ENCODE assay signal across 14 mouse cellular contexts in genomic region chr10:64718036-64718435, GRCm38 (mm10).
DNase-seq lines count a peak whose midpoint lies in the region; ATAC-seq lines count a peak whose summit lies in the region.
"Had no signal": no experiment of that assay in that cellular context is flagged by ENCODE, and none has a peak within 500 bp of the region (broad histone marks: within the 10 kb centered on the region; RNA-seq: fewer than 3 reads in every experiment).

No protein-coding gene starts in this region.

- no peaks in the 10 kb centered on the region for H3K27me3 ChIP-seq in forebrain, embryonic 13.5 days
- no peaks in the 10 kb centered on the region for H3K27me3 ChIP-seq in forebrain, embryonic 12.5 days
- H3K27me3 ChIP-seq: Patski had no signal

- H3K36me3 ChIP-seq in forebrain, embryonic 13.5 days (ENCODE audit: poor library complexity, severe bottlenecking), result no peaks in the 10 kb centered on the region
- no peaks in the 10 kb centered on the region for H3K36me3 ChIP-seq in forebrain, embryonic 12.5 days (replicated peaks)
- H3K36me3 ChIP-seq: midbrain, embryonic 10.5 days had no signal

- peak; percentile 63 for ATAC-seq in forebrain, embryonic 13.5 days
- ATAC-seq in forebrain, embryonic 12.5 days (ENCODE audit: low FRiP score), result no peak
- ATAC-seq: liver, postnatal 0 days; Patski had no signal

- H3K27ac ChIP-seq in forebrain, embryonic 13.5 days, result no peak overlapping the region
- H3K27ac ChIP-seq in forebrain, embryonic 12.5 days, result no peak overlapping the region
- H3K27ac ChIP-seq: midbrain, embryonic 10.5 days had no signal

- no peak overlapping the region for H3K9ac ChIP-seq in forebrain, embryonic 13.5 days
- H3K9ac ChIP-seq in forebrain, embryonic 12.5 days, result no peak overlapping the region
- H3K9ac ChIP-seq: liver, postnatal 0 days had no signal

- WGBS in forebrain, embryonic 13.5 days, result 53% methylated on average over 9 of the region's 9 CpGs
- 80% methylated on average over 9 of the region's 9 CpGs for WGBS in forebrain, embryonic 12.5 days

- no peaks in the 10 kb centered on the region for H3K9me3 ChIP-seq in forebrain, embryonic 13.5 days (replicated peaks)
- H3K9me3 ChIP-seq in forebrain, embryonic 12.5 days, result no peaks in the 10 kb centered on the region
- H3K9me3 ChIP-seq: midbrain, embryonic 10.5 days had no signal

- peak; percentile 2 for DNase-seq in left cerebral cortex, adult 11 months (ENCODE audit: low spot score)
- DNase-seq in left cerebral cortex, adult 8-10 months (ENCODE audit: low spot score in 2 of 2), result no peak
- peak; percentile 10 for DNase-seq in forelimb bud, embryonic 11.5 days (ENCODE audit: low read depth, low spot score)
- peak; percentile 3 for DNase-seq in right cerebral cortex, adult 18-20 months
- DNase-seq in spleen, postnatal 36 days (ENCODE audit: low spot score in 2 of 2), result no peak
- DNase-seq in liver, result no peak
- DNase-seq: adrenal gland, postnatal 25 days; kidney, adult 2 months; liver, postnatal 0 days; thymus, postnatal 4 days had no signal

- no peak overlapping the region for H3K4me3 ChIP-seq in forebrain, embryonic 13.5 days
- H3K4me3 ChIP-seq in forebrain, embryonic 12.5 days (replicated peaks), result no peak overlapping the region
- H3K4me3 ChIP-seq: midbrain, embryonic 10.5 days had no signal

- H3K4me1 ChIP-seq in forebrain, embryonic 13.5 days, result peaks cover 13% of the 10 kb centered on the region; the same call in 1 of the 2 replicates
- no peaks in the 10 kb centered on the region for H3K4me1 ChIP-seq in forebrain, embryonic 12.5 days
- H3K4me1 ChIP-seq: midbrain, embryonic 10.5 days had no signal

- no peak overlapping the region for H3K4me2 ChIP-seq in forebrain, embryonic 13.5 days
- no peak overlapping the region for H3K4me2 ChIP-seq in forebrain, embryonic 12.5 days

Comparison
In these comparisons a context has a peak if more than half of its experiments do, and no peak if none do; other contexts are left out.
1. DNase-seq: peak in left cerebral cortex, adult 11 months (single experiment), forelimb bud, embryonic 11.5 days (single experiment) and right cerebral cortex, adult 18-20 months (single experiment); none in left cerebral cortex, adult 8-10 months (0 of 2), spleen, postnatal 36 days (0 of 2) and liver (single experiment).